Mouse (Mus musculus) embryonic facial prominence, embryonic 10.5 days (tissue): ENCODE measurements around the gene Pkd2l1. TPM values are rescaled to one million over a fixed set of nuclear protein-coding genes. Genes with fewer than 3 reads are reported as not detected.

Experiments used
- polyA plus RNA-seq: library from polyadenylated mRNA; unstranded; fragments of >200 nt; fragmentation: Nextera tagmentation; extraction: Ambion mirVana; gene quantifications from 2 replicates; pipeline ENCODE4 v1.2.1, GENCODE M21; 2016

Gene Pkd2l1
- polyA plus RNA-seq, 1 experiment from 2014 or later = 0.07 TPM

Other genes starting within 250 kb of the Pkd2l1 start
- gene Cpn1, start 205.9 kb downstream of the Pkd2l1 start, polyA plus RNA-seq = 0.07 and 0.13 TPM in 2 replicates
- not detected in 2 replicates for gene Cyp2c23, start 163.2 kb downstream of the Pkd2l1 start, polyA plus RNA-seq
- gene Erlin1, start 122.7 kb downstream of the Pkd2l1 start, polyA plus RNA-seq = 19.7 and 20.5 TPM in 2 replicates
- 41.2 and 45.9 TPM in 2 replicates for gene Chuk, start 85.0 kb downstream of the Pkd2l1 start, polyA plus RNA-seq
- gene Cwf19l1, start 56.6 kb downstream of the Pkd2l1 start, polyA plus RNA-seq = 41.1 and 45.4 TPM in 2 replicates
- gene Bloc1s2, start 46.0 kb downstream of the Pkd2l1 start, polyA plus RNA-seq = 98.1 and 99.3 TPM in 2 replicates
- 0.48 and 0.64 TPM in 2 replicates for gene Scd3, start 10.8 kb upstream of the Pkd2l1 start, polyA plus RNA-seq
- 324 and 353 TPM in 2 replicates for gene Scd2, start 101.2 kb upstream of the Pkd2l1 start, polyA plus RNA-seq
- gene Scd4, start 140.7 kb upstream of the Pkd2l1 start, polyA plus RNA-seq = 0.05 and 0.10 TPM in 2 replicates
- 15.3 and 17.9 TPM in 2 replicates for gene Scd1, start 215.4 kb upstream of the Pkd2l1 start, polyA plus RNA-seq